Mouse (Mus musculus) midbrain, embryonic 10.5 days (tissue): ENCODE measurements around the gene Vmn2r8. TPM values are rescaled to one million over a fixed set of nuclear protein-coding genes. Genes with fewer than 3 reads are reported as not detected.

ENCODE experiments used
- DNase-seq: peaks from one replicate; pipeline ENCODE4 v3.0.0-alpha.2; 2017; ENCODE audit warnings: low spot score
- H3K27ac ChIP-seq: fragments of 300-500 bp; sonication (generic); replicated peaks from 2 replicates; pipeline ENCODE4 v1.5.1; 2016; ENCODE audit warnings: mild to moderate bottlenecking
- H3K27me3 ChIP-seq: fragments of 300-500 bp; sonication (generic); 2 replicates; pipeline ENCODE4 v1.6.1; 2016; ENCODE audit warnings: low read depth, mild to moderate bottlenecking; ENCODE audit not compliant: poor library complexity, severe bottlenecking
- H3K36me3 ChIP-seq: fragments of 300-500 bp; sonication (generic); 2 replicates; pipeline ENCODE4 v1.6.1; 2016; ENCODE audit warnings: mild to moderate bottlenecking, moderate library complexity
- H3K4me1 ChIP-seq: fragments of 300-500 bp; sonication (generic); 2 replicates; pipeline ENCODE4 v1.6.1; 2016
- H3K4me3 ChIP-seq: fragments of 300-500 bp; sonication (generic); 2 replicates; pipeline ENCODE4 v1.5.1; 2016; ENCODE audit warnings: mild to moderate bottlenecking, moderate library complexity
- H3K9me3 ChIP-seq: fragments of 300-500 bp; sonication (generic); replicated peaks from 2 replicates; pipeline ENCODE4 v1.6.1; 2016; ENCODE audit warnings: mild to moderate bottlenecking
- WGBS: fragments of 180-500 bp; shearing (Covaris S2); methylation state at CpG from one replicate; pipeline ENCODE4 v1.1.7; 2016; 5-methylcytosine and 5-hydroxymethylcytosine counted together
- polyA plus RNA-seq: library from polyadenylated mRNA; unstranded; fragments of >200 nt; fragmentation: Nextera tagmentation; extraction: Ambion mirVana; gene quantifications from 2 replicates; pipeline ENCODE4 v1.2.1, GENCODE M21; 2016

Vmn2r8 gene
- polyA plus RNA-seq, 1 experiment from 2014 or later, result not detected

- Histone ChIP-seq H3K4me1 (no peaks in the 10 kb centered on the region), H3K4me3 (no peak overlapping the region), H3K27ac (no peak overlapping the region), H3K9me3 (no peaks in the 10 kb centered on the region), H3K36me3 (no peaks in the 10 kb centered on the region), H3K27me3 (no peaks in the 10 kb centered on the region)
- no peak for DNase-seq
- 84% methylated on average over 3 of the region's 3 CpGs for WGBS
Measured at GRCm38 (mm10) chr5:108744629-108745028, 64.0 kb downstream of the Vmn2r8 start.

DNA sequence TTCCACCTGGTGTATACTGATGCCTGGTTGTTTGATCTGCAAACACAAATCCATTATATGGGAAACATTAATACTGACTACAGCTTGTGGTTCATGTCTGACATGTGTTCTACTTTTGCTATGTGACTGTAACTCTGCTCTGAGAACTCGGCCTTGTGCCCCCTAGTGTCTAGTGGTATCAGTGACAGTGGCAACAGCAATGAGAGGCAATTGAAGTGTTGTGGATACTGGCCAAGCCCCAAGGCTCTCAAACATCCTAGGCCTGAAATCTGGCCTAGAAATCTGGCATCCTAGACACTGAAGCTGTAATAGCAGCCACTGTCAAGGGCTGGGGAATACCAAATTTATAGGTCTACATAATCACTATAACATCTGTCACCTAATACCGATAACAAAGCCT lies 64.8 kb downstream of the Vmn2r8 start:
- H3K36me3 ChIP-seq, result no peaks in the 10 kb centered on the region
- no peak overlapping the region for H3K27ac ChIP-seq
- H3K4me1 ChIP-seq, result no peaks in the 10 kb centered on the region
- DNase-seq, result no peak
- WGBS, result 68% methylated on average over 2 of the region's 2 CpGs
- no peaks in the 10 kb centered on the region for H3K9me3 ChIP-seq
- H3K4me3 ChIP-seq, result no peak overlapping the region
- no peaks in the 10 kb centered on the region for H3K27me3 ChIP-seq

DNA sequence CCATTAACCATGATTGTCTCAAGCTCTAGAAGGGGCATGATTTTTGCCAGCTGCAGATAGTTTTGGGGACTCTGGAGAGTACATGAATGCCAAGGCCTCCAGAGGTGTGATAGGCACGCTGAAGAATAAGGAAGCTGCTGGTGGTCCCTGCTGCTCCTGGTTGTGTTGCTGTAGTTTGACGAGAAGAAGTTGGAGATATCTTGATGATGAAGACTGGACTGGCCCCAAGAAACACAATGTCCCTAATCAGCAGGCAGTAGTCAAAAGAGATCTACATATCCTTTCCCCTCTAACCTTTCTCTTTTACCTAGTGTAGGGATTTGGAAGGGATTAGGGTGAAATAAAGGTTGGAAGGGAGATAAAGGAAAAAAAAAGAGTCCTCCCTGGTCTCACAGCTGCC lies 66.1 kb downstream of the Vmn2r8 start:
- Histone ChIP-seq H3K27me3 (no peaks in the 10 kb centered on the region), H3K9me3 (no peaks in the 10 kb centered on the region), H3K4me1 (no peaks in the 10 kb centered on the region), H3K27ac (no peak overlapping the region), H3K36me3 (no peaks in the 10 kb centered on the region), H3K4me3 (no peak overlapping the region)
- DNase-seq, result no peak
- WGBS, result 72% methylated on average over 2 of the region's 2 CpGs

- DNase-seq, result no peak
- Histone ChIP-seq H3K4me1 (no peaks in the 10 kb centered on the region), H3K4me3 (no peak overlapping the region), H3K27me3 (no peaks in the 10 kb centered on the region), H3K36me3 (no peaks in the 10 kb centered on the region), H3K27ac (no peak overlapping the region), H3K9me3 (no peaks in the 10 kb centered on the region)
- 79% methylated on average over 2 of the region's 2 CpGs for WGBS
Measured at GRCm38 (mm10) chr5:108741844-108742243, 66.8 kb downstream of the Vmn2r8 start.

Other genes with a start within 250 kb of the Vmn2r8 start
- gene Gak, start 179.1 kb downstream of the Vmn2r8 start, polyA plus RNA-seq, result 59.8 and 64.2 TPM in 2 replicates
- 19.8 and 24.0 TPM in 2 replicates for gene Tmem175, start 179.1 kb downstream of the Vmn2r8 start, polyA plus RNA-seq
- gene Idua, start 148.5 kb downstream of the Vmn2r8 start, polyA plus RNA-seq, result 11.5 and 13.3 TPM in 2 replicates
- gene Dgkq, start 139.2 kb downstream of the Vmn2r8 start, polyA plus RNA-seq, result 12.8 and 15.1 TPM in 2 replicates
- gene Slc26a1, start 133.3 kb downstream of the Vmn2r8 start, polyA plus RNA-seq, result 0.56 and 0.93 TPM in 2 replicates
- 11.0 and 14.9 TPM in 2 replicates for gene Fgfrl1, start 116.5 kb downstream of the Vmn2r8 start, polyA plus RNA-seq
- 0.17 TPM in 1 of 2 replicates, not detected in the other for gene Rnf212, start 33.9 kb downstream of the Vmn2r8 start, polyA plus RNA-seq
- gene Tmed11, start 13.5 kb downstream of the Vmn2r8 start, polyA plus RNA-seq, result not detected in 2 replicates
- not detected in 2 replicates for gene Vmn2r9, start 43.8 kb upstream of the Vmn2r8 start, polyA plus RNA-seq
- gene Vmn2r10, start 197.7 kb upstream of the Vmn2r8 start, polyA plus RNA-seq, result not detected in 2 replicates